Mouse (Mus musculus) heart, adult 2 months (tissue): ENCODE results near the gene Arhgef18.

Experiments
- CTCF ChIP-seq: fragments of 200-600 bp; IDR thresholded peaks from 2 replicates; pipeline ENCODE4 v1.8.1; 2022; ENCODE audit warnings: antibody characterized with exemption, mild to moderate bottlenecking, moderate library complexity
- EP300 ChIP-seq: fragments of 200-500 bp; IDR thresholded peaks from 2 replicates; pipeline ENCODE4 v1.6.1; 2011; ENCODE audit warnings: low read depth, low read length, control low read depth; ENCODE audit not compliant: insufficient read depth
- POLR2A ChIP-seq: fragments of 200-500 bp; IDR thresholded peaks from 2 replicates; pipeline ENCODE4 v1.6.1; 2011; ENCODE audit warnings: mild to moderate bottlenecking, low read depth, low read length, control low read depth; ENCODE audit not compliant: insufficient read depth

GRCm38 (mm10) chr8:3358060-3358459 lies 34.7 kb upstream of the Arhgef18 start:
- TF ChIP-seq EP300 (no peak), POLR2A (no peak), CTCF (peak; percentile 92; the same call in 1 of the 2 replicates)
